Mouse (Mus musculus): Measurements from ENCODE around the gene Fanca.

DNA sequence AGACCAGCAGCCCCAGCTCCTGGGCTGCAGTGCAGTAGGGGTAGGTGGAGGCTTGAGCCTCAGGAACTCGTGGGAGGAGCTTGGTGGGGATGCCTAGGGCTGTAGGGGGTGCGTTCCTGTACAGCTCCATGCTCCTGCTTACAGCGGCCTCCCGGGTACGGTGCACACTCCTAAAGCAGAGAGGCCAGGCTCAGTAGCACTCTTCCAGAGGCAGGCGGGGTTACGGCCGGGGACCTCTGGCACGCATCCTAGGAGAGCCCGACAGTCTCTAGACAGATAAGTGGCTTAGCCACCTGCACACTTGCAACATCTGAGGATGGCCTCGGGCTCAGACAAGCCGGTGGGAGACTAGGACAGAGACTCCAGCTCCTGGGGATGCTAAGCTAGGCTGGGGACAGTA, 72.8 kb downstream of the Fanca start:
- TF ChIP-seq ZNF384 (IDR thresholded peaks at IDR 0.05; ENCODE audit: low read depth, low read length) = no peak
- no peak for TF ChIP-seq POLR2AphosphoS2 (IDR thresholded peaks at IDR 0.05; ENCODE audit: low read depth, low read length)
- TF ChIP-seq MXI1 (IDR thresholded peaks at IDR 0.05; ENCODE audit: low read depth, low read length) = no peak
- no peak for TF ChIP-seq MAX (IDR thresholded peaks at IDR 0.05; ENCODE audit: low read length)
- no peak for TF ChIP-seq USF2 (conservative IDR thresholded peaks at IDR 0.05; ENCODE audit: low read depth, low read length)
- TF ChIP-seq EP300 (IDR thresholded peaks at IDR 0.05; ENCODE audit: low read length) = no peak
- TF ChIP-seq TCF12 (IDR thresholded peaks at IDR 0.05; ENCODE audit: low read depth, low read length) = no peak
- no peak for TF ChIP-seq PAX5 (IDR thresholded peaks at IDR 0.05; ENCODE audit: low read length)
- TF ChIP-seq ETS1 (conservative IDR thresholded peaks at IDR 0.05; ENCODE audit: low read depth, low read length) = no peak
- no peak for TF ChIP-seq CTCF (conservative IDR thresholded peaks at IDR 0.05 in 1 of 2, IDR thresholded peaks at IDR 0.05 in 1 of 2; ENCODE audit: low read depth in 2 of 2, low read length in 2 of 2)
- TF ChIP-seq JUND (conservative IDR thresholded peaks at IDR 0.05; ENCODE audit: low read depth, low read length) = no peak
- TF ChIP-seq POLR2A (IDR thresholded peaks at IDR 0.05; ENCODE audit: low read depth, low read length) = no peak
- no peak for TF ChIP-seq BHLHE40 (IDR thresholded peaks at IDR 0.05; ENCODE audit: low read depth, low read length)
